Mouse (Mus musculus) heart, postnatal 0 days (tissue): ENCODE measurements around the gene Unc45b.

Experiments
- CTCF ChIP-seq: IDR thresholded peaks from 2 replicates; pipeline ENCODE4 v1.5.1; 2016; ENCODE audit warnings: antibody characterized with exemption, control low read depth, low read depth
- EP300 ChIP-seq: IDR thresholded peaks from 2 replicates; pipeline ENCODE4 v1.6.1; 2016; ENCODE audit warnings: antibody characterized with exemption, low read depth

GRCm38 (mm10) chr11:82956925-82957324 lies 46.6 kb downstream of the Unc45b start:
- TF ChIP-seq CTCF (no peak), EP300 (no peak)
